Mouse (Mus musculus) limb, embryonic 13.5 days (tissue): ENCODE data around the gene Wbp1l. TPM values are rescaled to one million over a fixed set of nuclear protein-coding genes. Genes with fewer than 3 reads are reported as not detected.
A peak's percentile ranks its signal among the peaks of the same experiment; 100 is the strongest.

ENCODE experiments used
- ATAC-seq: fragments of 200-750 bp; cut with Nextera tagmentation; 2 replicates; pipeline ENCODE4 v1.8.0; 2017; ENCODE audit warnings: low read depth, moderate number of reproducible peaks, moderate TSS enrichment; ENCODE audit not compliant: low FRiP score
- H3K27ac ChIP-seq: fragments of 300-500 bp; sonication (generic); 2 replicates; pipeline ENCODE4 v1.5.1; 2015; ENCODE audit warnings: inconsistent platforms, mild to moderate bottlenecking, moderate library complexity
- H3K27me3 ChIP-seq: fragments of 300-500 bp; sonication (generic); 2 replicates; pipeline ENCODE4 v1.6.1; 2015; ENCODE audit warnings: mild to moderate bottlenecking, inconsistent platforms
- H3K36me3 ChIP-seq: fragments of 300-500 bp; sonication (generic); 2 replicates; pipeline ENCODE4 v1.6.1; 2015; ENCODE audit warnings: inconsistent platforms, mild to moderate bottlenecking, moderate library complexity
- H3K4me1 ChIP-seq: fragments of 300-500 bp; sonication (generic); 2 replicates; pipeline ENCODE4 v1.6.1; 2015; ENCODE audit warnings: inconsistent platforms
- H3K4me2 ChIP-seq: fragments of 300-500 bp; sonication (generic); replicated peaks from 2 replicates; pipeline ENCODE4 v1.6.1; 2015; ENCODE audit warnings: inconsistent platforms, mild to moderate bottlenecking, moderate library complexity
- H3K4me3 ChIP-seq: fragments of 300-500 bp; sonication (generic); 2 replicates; pipeline ENCODE4 v1.5.1; 2015; ENCODE audit warnings: moderate library complexity, mild to moderate bottlenecking, inconsistent platforms
- H3K9ac ChIP-seq: fragments of 300-500 bp; sonication (generic); 2 replicates; pipeline ENCODE4 v1.6.1; 2015; ENCODE audit warnings: mild to moderate bottlenecking, inconsistent platforms
- H3K9me3 ChIP-seq: fragments of 300-500 bp; sonication (generic); 2 replicates; pipeline ENCODE4 v1.6.1; 2016; ENCODE audit warnings: inconsistent platforms
- WGBS: fragments of 180-500 bp; shearing (Covaris S2); methylation state at CpG from one replicate; pipeline ENCODE4 v1.1.7; 2015; 5-methylcytosine and 5-hydroxymethylcytosine counted together
- polyA plus RNA-seq: library from polyadenylated mRNA; unstranded; fragments of >200 nt; fragmentation: Nextera tagmentation; extraction: Ambion mirVana; gene quantifications from 2 replicates; pipeline ENCODE4 v1.2.1, GENCODE M21; 2015

Wbp1l gene
- polyA plus RNA-seq, 1 experiment from 2014 or later = 49.9 TPM

DNA sequence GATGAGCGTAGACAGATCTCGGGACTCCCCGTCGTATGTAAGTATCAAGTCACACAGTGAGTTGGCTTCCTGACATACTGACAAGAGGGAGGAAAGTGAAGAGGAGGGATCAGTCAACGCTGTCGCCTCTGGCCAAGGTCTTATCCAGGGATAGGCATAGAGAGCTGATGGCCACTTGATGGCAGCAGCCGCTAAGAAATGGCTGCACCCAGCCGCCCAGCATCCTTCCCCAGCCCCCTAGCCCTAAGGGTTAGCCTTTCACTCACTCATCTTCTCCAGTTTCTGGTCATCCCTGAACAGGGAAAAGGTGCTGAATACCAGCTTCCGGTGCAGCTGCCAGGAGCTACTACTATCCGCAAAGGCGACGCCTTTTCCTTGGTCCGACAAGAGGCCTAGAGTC is 71.8 kb downstream of the Wbp1l start:
- H3K9ac ChIP-seq = no peak overlapping the region
- peaks cover 12% of the 10 kb centered on the region for H3K27me3 ChIP-seq
- H3K27ac ChIP-seq = no peak overlapping the region
- H3K4me3 ChIP-seq = no peak overlapping the region
- no peaks in the 10 kb centered on the region for H3K4me1 ChIP-seq
- peak; percentile 66; the same call in 1 of the 2 replicates for ATAC-seq
- H3K36me3 ChIP-seq = no peaks in the 10 kb centered on the region
- H3K9me3 ChIP-seq = no peaks in the 10 kb centered on the region
- no peak overlapping the region for H3K4me2 ChIP-seq
- WGBS = 25% methylated on average over 13 of the region's 13 CpGs

DNA sequence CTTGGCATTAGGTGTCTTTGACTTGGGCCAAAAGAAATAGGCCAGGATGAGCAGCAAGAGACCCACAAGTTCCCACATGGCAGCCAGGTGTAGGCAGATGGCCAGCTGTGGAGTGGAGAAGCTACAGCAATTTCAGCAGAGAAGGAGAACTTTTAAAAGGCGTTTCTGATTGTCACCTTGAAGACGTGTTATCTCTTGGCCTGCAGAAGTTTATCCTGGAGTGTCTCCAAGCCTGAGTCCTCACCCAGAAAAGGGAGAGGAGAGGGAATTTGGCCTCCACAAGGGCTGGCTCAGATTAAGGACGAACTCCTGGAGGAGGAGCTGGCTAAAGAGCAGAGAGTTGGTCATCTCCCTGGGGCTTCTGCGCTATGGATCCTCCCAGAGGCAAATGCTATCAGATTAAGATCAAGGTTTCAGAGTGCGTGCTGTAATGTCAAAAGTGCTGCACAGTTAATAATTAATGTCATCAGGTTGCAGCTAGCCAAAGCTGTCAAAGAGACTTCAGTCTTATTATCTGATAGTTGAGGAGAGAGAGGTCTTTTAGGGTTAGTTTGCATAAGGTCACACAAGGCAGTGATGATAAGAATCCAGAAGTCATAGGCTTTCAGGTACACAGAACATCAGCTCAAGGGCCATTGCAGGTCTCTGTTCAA is 74.0 kb downstream of the Wbp1l start, which contains the start of gene Cyp17a1:
Gene Cyp17a1, minus strand, starts transcription at position 407 of the 653 bp plus-strand sequence.
- no peak within 1 kb of the TSS for H3K4me2 ChIP-seq
- no peaks in the 10 kb centered on the region for H3K4me1 ChIP-seq
- H3K9ac ChIP-seq = no peak within 1 kb of the TSS
- no peak within 1 kb of the TSS for H3K27ac ChIP-seq
- H3K9me3 ChIP-seq = no peaks in the 10 kb centered on the region
- H3K27me3 ChIP-seq = peaks cover 12% of the 10 kb centered on the region
- H3K36me3 ChIP-seq = no peaks in the 10 kb centered on the region
- no peak within 1 kb of the TSS for H3K4me3 ChIP-seq
- WGBS = 62% methylated on average over 5 of the region's 5 CpGs
- no peak for ATAC-seq

DNA sequence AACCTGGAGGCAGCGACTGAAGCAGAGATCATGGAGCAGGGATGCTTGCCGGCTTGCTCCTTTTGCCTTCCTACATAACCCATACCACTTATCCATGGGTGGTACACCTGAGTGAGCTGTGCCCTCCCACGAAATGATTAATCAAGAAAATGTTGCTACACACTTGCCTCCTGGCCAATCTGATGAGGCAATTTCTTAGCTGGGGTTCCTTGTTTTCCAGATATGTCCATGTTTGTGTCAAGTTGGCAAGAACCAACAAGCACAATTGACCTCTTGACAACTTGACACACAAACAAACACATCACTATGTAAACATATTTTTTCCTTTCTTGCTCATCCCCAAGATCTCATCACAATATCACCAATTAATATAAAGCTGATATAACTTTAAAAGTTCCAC is 76.8 kb downstream of the Wbp1l start:
- WGBS = 66% methylated on average over 3 of the region's 3 CpGs
- Histone ChIP-seq H3K4me2 (no peak overlapping the region), H3K36me3 (no peaks in the 10 kb centered on the region), H3K9ac (no peak overlapping the region), H3K9me3 (no peaks in the 10 kb centered on the region), H3K27me3 (peaks cover 12% of the 10 kb centered on the region), H3K4me3 (no peak overlapping the region), H3K4me1 (no peaks in the 10 kb centered on the region), H3K27ac (no peak overlapping the region)
- ATAC-seq = no peak

DNA sequence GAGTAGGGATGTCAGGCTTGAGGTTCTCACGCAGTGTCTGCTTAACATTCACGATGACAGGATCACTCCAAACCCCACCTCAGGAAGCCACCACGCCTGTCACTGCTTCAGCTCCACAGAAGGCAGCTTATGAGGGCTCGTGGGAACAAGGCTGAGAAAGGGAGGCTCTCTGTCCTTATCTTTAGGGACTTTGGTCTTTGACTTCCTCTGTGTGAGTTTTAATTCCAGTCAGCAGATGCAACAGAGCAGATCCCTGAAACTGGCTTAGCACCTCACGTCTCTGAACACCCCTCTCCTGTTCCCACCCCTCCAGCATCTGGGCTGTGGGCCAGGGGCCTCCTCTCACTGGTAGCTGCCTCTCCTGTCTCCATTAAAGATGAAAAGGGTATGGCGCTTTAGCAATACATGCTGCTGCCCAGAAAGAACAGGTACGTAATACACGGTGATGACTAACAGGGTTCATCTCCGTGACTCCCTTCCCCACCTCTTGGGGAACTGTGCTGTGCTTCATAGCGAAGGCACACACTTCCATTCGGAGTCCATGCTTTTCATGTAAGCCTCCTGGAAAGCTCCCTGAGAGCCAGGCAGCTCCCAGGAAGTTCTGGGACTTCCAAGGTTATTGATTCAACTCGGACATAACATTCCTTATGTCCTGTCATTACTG is 81.0 kb downstream of the Wbp1l start:
- Histone ChIP-seq H3K4me3 (no peak overlapping the region), H3K4me1 (no peaks in the 10 kb centered on the region), H3K27me3 (no peaks in the 10 kb centered on the region), H3K27ac (no peak overlapping the region), H3K9ac (0 out of 2 replicates have a peak overlapping the region, but pooled peaks have one; percentile 0), H3K9me3 (no peaks in the 10 kb centered on the region), H3K4me2 (no peak overlapping the region), H3K36me3 (no peaks in the 10 kb centered on the region)
- ATAC-seq = no peak
- WGBS = 65% methylated on average over 12 of the region's 12 CpGs

DNA sequence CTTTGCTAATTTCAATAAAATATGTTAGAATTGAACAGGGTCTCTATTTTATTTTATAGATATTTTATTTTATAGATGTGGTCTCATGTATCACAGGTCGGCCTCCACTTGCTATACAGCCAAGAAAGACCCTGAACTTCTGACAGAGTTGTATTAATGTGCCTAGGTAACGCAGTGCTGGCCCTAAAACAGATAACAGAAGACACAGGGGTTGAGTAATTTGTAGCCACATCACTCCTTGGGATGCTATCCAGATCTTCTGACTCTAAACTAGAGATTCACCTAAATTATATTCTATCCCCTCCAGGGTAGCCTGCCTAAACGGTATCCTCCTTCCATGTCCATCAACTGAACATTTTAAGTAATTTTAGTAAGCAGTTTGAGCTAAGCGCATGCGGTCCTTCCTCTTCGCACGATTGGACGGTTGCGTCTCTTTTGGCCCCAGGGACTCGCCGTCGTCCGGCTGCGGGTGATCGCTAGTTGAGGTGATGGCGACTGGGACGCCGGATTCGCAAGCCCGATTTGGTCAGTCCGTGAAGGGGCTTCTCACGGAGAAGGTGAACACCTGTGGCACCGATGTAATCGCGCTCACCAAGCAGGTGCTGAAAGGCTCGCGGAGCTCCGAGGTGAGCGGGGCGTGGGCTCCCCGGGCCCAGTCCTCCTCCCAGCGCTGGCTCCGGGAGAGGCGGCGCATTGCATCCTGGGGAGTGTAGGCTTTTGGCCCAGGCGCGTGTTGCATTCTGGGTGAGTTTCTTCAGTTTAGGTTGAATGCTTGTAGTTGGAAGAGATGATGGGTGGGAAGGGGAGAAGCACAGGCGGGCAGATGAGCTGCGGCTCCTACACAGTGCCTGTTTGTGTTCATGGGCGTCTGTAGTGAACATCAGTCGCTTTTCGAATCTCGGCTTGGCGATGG is 90.8 kb downstream of the Wbp1l start, which contains the start of gene Borcs7:
Gene Borcs7, plus strand, starts transcription at position 447 of the 913 bp plus-strand sequence.
- peak within 1 kb of the TSS; percentile 84 for H3K9ac ChIP-seq
- H3K4me2 ChIP-seq = peak within 1 kb of the TSS; percentile 66
- peaks cover 8% of the 10 kb centered on the region; the same call in 1 of the 2 replicates for H3K4me1 ChIP-seq
- H3K9me3 ChIP-seq = no peaks in the 10 kb centered on the region
- peak; percentile 96 for ATAC-seq
- 3% methylated on average over 44 of the region's 44 CpGs for whole genome bisulfite sequencing
- H3K27ac ChIP-seq = peak within 1 kb of the TSS; percentile 53; the same call in 1 of the 2 replicates
- H3K27me3 ChIP-seq = no peaks in the 10 kb centered on the region
- H3K4me3 ChIP-seq = peak within 1 kb of the TSS; percentile 67
- peaks cover 6% of the 10 kb centered on the region; the same call in 1 of the 2 replicates for H3K36me3 ChIP-seq

DNA sequence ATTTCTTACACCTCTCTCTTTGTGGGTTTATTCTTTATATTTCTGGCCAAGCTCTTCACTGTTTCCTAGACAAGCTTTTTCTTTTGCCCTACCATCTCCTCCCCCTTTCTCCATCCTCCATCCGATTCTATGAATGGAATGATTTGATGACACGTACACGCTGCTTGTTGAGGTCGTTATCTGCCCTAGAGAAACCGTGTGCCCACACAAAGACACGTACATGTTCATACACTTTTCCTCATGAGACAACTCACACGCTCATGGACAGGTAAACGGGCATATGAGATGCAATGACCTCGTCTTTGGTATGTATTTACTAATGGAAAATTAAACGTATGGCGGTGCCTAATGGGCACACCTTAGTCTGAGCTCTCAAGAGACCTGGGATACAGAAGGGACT is 91.5 kb downstream of the Wbp1l start:
- H3K36me3 ChIP-seq = peaks cover 6% of the 10 kb centered on the region; the same call in 1 of the 2 replicates
- 82% methylated on average over 11 of the region's 11 CpGs for WGBS
- peaks cover 8% of the 10 kb centered on the region; the same call in 1 of the 2 replicates for H3K4me1 ChIP-seq
- no peaks in the 10 kb centered on the region for H3K27me3 ChIP-seq
- H3K4me3 ChIP-seq = peak overlapping the region; percentile 67
- 0 out of 2 replicates have a peak, but pooled peaks have one; percentile 17 for ATAC-seq
- H3K4me2 ChIP-seq = peak overlapping the region; percentile 66
- H3K9me3 ChIP-seq = no peaks in the 10 kb centered on the region
- H3K27ac ChIP-seq = no peak overlapping the region
- peak overlapping the region; percentile 84 for H3K9ac ChIP-seq

DNA sequence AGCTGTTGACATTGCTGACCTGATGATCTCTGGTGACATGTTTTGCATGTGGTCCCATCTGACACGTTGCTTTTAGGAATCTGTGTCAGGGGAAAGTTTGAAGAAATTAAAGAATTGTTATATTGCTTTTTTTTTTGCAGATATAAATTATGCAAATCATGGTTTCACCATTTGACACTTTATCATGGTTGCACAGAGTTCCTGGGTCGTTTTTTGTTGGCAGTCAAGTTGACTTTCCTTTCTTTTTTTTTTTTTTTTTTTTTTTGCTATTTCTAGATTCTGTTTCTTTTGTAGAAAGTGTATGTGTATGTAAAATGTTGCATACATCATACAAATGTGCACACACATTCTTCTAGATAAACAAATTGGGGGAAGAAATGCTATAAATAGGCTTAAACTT is 92.2 kb downstream of the Wbp1l start:
- peak overlapping the region; percentile 66; the same call in 1 of the 2 replicates for H3K4me2 ChIP-seq
- no peak overlapping the region for H3K9ac ChIP-seq
- peaks cover 8% of the 10 kb centered on the region for H3K36me3 ChIP-seq
- H3K4me1 ChIP-seq = peaks cover 8% of the 10 kb centered on the region; the same call in 1 of the 2 replicates
- WGBS = 74% methylated on average over 2 of the region's 2 CpGs
- no peak for ATAC-seq
- no peaks in the 10 kb centered on the region for H3K27me3 ChIP-seq
- no peak overlapping the region for H3K4me3 ChIP-seq
- H3K27ac ChIP-seq = no peak overlapping the region
- no peaks in the 10 kb centered on the region for H3K9me3 ChIP-seq

DNA sequence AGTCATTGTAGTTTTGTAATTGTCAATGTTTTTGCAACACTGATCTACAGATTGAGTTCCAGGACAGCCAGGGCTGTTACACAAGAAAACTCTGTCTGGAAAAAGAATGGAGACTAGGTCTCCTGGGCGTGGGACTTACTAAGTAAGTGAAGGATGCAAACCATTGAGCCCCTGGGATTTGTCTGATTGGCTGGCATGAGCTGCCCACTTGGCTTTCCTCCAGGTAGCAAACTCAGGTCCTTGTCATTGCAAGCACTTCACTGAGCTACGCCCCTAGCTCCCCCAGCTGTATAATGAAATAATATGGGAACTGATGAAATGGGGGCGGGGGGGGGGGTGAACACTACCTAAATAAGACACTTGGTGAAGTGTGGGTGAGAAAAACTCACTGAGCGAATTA is 94.3 kb downstream of the Wbp1l start:
- no peaks in the 10 kb centered on the region for H3K27me3 ChIP-seq
- H3K9me3 ChIP-seq = no peaks in the 10 kb centered on the region
- 85% methylated on average over 4 of the region's 4 CpGs for WGBS
- H3K36me3 ChIP-seq = peaks cover 17% of the 10 kb centered on the region
- no peak overlapping the region for H3K9ac ChIP-seq
- peaks cover 8% of the 10 kb centered on the region; the same call in 1 of the 2 replicates for H3K4me1 ChIP-seq
- ATAC-seq = no peak
- H3K4me2 ChIP-seq = no peak overlapping the region
- no peak overlapping the region for H3K27ac ChIP-seq
- H3K4me3 ChIP-seq = no peak overlapping the region

DNA sequence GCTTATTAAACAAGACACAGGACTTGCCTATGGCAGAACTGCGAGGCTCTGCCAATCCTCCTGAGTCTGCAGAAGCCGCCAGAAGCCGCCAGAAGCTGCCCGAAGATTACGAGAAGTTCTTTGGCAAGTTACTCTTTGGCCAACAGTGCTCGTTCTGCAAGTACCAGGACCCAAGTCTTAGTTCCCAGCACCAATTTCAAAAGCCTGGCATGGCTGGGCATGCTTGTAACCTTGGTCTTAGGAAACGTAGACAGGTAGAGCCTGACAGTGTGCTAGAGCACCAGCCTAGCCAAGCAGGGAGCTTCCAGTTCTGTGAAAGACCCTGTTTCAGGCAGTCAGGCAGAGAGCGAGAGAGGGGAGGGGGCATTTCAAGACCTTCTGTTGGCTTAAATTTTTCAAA is 97.6 kb downstream of the Wbp1l start:
- Histone ChIP-seq H3K36me3 (peaks cover 27% of the 10 kb centered on the region), H3K27ac (no peak overlapping the region), H3K9ac (no peak overlapping the region), H3K4me1 (no peaks in the 10 kb centered on the region), H3K4me3 (no peak overlapping the region), H3K27me3 (no peaks in the 10 kb centered on the region), H3K9me3 (no peaks in the 10 kb centered on the region), H3K4me2 (no peak overlapping the region)
- 92% methylated on average over 8 of the region's 8 CpGs for WGBS
- ATAC-seq = no peak

DNA sequence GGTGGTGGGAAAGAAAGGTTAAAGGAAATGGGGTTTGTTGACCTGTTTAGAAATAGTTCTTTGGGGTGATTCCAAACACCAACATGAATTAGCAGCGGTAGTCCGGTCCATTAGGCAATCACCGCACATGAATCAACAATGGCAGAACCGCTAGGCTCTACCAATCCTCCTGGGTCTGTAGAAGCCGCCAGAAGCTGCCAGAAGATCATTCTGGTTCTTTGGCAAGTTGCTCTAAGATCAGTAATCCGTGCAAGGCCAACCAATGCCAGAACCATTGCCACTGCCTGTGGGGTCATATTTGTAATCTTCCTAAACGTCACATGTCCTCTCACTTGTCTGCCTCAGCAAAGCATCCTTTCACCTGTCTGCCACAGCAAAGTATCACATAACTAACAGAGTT is 98.1 kb downstream of the Wbp1l start:
- WGBS = 91% methylated on average over 7 of the region's 7 CpGs
- ATAC-seq = no peak
- no peaks in the 10 kb centered on the region for H3K4me1 ChIP-seq

DNA sequence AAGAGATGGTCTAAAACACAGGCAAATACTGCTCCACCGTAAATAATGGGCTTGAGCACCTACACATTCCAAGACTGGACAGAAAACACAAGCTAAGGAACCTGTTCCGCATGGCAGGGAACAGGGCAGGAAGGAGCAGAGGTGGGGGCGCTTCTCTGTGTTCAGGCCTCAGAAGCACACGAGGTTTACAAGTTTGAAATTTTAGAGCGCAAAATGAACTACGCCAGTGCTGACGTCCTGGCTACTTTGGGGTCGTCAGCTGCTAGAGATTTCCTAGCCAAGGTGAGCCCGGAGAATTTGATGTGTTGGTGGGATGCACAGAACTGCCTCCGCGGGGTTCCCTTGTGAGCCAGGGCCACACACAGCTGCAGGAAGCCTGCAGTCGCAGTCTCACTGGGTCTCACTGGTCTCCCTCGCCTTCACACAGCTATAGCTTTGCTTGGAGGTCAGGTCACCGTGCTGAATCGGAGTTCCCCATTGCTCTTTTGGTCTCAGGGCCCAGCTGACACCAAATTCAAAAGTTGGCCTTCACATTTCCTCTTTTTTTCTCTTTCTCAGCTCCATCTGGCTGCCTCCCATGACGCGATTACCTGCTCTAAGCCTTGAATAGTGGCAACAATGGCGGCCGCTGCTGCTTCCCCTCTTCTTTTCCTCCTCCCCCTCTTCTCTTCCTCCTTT is 99.1 kb downstream of the Wbp1l start:
- no peak overlapping the region for H3K4me2 ChIP-seq
- H3K9ac ChIP-seq = no peak overlapping the region
- H3K4me1 ChIP-seq = no peaks in the 10 kb centered on the region
- ATAC-seq = no peak
- H3K4me3 ChIP-seq = no peak overlapping the region
- peaks cover 36% of the 10 kb centered on the region for H3K36me3 ChIP-seq
- H3K9me3 ChIP-seq = no peaks in the 10 kb centered on the region
- no peaks in the 10 kb centered on the region for H3K27me3 ChIP-seq
- WGBS = 48% methylated on average over 19 of the region's 19 CpGs
- H3K27ac ChIP-seq = no peak overlapping the region

More for the DNA sequence above, 98.1 kb downstream of the Wbp1l start:
- no peak overlapping the region for H3K4me3 ChIP-seq
- no peak overlapping the region for H3K9ac ChIP-seq
- peaks cover 30% of the 10 kb centered on the region for H3K36me3 ChIP-seq
- H3K27ac ChIP-seq = no peak overlapping the region
- no peaks in the 10 kb centered on the region for H3K27me3 ChIP-seq
- H3K9me3 ChIP-seq = no peaks in the 10 kb centered on the region
- no peak overlapping the region for H3K4me2 ChIP-seq
